Mouse (Mus musculus) layer of hippocampus, postnatal 25 days (tissue): ENCODE measurements at regions not wholly inside any gene's neighbourhood (a gene's known extent, or its start where the extent isn't known, plus 50 kb on each side); places are given as distances from the start of the nearest gene placed in this dataset.
"Not testable (repeated sequence)": the region's sequence is repeated elsewhere in the genome, so short reads cannot be mapped to it uniquely, and the experiment has no call there.

Experiments
- DNase-seq, 2 experiments: peaks; one replicate each; pipeline ENCODE4 v3.0.0; 2022; ENCODE audit warnings: mixed read lengths in 2 of 2, low spot score in 1 of 2; ENCODE audit errors: extremely low spot score in 1 of 2

DNA sequence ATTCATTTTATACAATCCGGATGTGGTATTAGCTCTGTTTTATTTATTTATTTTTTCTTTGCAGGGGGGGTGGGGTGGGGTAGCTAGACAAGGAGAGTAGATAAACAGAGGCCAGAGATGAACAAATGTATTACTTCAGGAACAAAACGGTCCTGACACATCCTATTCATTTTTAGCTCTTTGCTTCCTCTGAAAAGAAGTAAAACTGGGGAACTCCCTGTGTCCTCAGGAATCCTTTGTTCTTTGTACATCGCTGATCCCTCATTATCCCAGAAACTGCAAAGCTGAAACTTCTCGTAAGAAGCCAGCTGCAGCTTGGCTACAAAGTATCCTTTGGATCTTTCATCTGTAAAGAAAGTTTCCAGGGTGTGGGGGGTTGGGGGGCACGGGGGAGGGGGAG lies 103.6 kb upstream of the Pfn2 start:
- DNase-seq = no peak

DNA sequence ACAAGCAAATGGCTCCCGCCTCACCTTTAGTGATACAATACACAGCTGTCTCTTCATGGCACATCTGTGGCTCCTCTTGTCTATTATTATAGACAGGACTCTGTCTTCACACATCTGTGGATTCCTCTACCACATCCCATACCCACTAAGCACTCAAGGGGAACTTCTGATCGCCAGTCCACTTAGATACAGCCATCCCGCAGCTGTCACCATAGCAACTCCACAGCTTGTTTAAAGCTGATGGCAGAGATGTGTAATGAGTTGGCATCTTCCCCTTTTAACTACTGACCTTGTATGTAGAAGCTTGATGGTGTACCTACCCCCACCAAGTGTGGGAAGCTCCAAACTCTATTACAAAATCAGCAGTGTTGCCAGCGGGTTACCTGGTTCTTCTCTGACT lies 109.5 kb upstream of the Pfn2 start:
- DNase-seq = no peak

DNA sequence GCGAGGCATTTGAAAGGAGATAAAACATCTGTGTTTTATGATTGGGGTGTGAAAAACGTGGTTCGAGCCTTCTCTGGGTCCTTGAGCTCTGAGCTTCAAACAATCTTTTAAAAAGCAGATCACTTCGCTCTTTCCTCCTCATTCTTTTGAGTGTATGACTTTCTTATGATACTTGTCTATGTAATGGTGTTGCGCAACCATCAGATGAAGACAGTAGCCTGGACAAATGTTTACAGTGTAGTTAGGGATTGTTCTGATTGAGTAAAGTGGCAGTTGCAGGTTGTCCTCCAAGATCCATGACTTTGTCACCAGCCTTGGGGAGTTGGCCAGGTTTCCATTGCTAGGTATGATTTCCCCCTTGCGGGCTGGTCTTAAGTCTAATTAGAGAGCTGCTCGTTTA lies 116.1 kb upstream of the Pfn2 start:
- no peak for DNase-seq

DNA sequence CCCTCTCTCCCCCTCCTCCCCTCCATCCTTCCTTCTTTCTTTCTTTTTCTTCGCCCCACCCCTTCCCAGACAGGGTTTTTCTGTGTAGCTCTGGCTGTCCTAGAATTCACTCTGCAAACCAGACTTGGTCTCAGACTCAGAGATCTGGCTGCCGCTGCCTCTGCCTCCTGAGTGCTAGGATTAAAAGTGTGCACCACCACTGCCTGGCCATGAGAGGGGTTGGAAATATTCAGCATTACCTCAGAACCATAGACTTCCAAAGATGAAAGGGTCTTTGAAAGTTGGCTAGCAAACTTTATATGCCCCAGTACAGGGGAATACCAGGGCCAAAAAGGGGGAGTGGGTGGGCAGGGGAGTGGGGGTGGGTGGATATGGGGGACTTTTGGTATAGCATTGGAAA lies 122.7 kb upstream of the Pfn2 start:
- DNase-seq = not testable (repeated sequence)

DNA sequence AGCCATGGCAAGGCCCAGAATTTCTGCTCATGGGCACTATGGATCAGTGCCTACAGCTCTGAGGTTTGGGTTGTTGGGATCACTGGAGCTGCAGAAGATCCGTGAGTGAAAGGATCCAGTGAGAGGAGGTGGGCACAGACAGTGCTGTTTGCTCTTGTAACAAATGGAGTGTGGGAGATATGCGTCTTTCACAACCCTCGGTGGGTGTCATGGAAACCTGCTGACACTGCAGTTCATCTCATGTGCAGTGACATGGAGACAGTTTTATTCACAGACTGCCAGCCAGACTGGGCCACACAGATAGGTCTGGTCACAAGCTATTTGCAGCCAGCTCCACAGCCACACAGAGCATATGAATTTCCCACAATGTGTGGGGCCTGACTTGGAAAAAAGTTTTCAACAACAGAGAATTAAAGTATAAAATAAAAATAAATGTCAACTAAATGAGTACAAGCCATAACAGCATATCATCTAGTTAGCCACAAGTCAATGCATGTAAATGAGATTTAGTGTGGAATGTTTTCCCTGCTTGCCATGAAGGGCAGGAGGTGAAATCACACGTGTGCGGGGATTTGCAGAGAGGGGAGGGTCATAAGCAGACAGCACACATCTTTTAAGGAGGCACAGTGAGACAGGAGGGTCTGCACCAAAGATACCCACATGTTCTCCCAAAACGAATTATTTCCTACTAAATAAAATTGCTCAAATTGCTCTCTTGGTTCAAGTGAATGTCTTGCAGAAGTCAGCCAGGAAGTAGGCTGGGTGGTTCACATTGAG lies 124.8 kb upstream of the Pfn2 start:
- no peak for DNase-seq

DNA sequence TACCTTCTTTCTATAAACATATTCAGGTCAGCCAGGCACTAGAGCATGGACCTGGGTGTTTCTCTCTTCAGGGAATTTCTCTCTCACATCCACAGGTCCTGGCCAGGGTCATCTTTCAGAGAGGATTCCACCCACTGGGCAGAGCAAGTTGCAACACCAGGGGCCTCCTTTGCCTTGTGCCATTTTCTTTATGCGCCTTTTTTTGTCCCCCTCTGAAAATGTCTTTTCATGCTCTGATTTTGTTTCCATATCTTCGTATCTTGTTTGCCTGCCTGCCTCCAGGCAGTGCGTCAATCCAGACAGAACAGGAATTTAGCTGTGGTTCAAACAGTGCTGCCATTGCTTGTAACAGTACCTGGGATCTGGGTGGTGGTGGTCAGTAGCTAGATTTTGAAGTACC lies 125.7 kb upstream of the Pfn2 start:
- DNase-seq = no peak

DNA sequence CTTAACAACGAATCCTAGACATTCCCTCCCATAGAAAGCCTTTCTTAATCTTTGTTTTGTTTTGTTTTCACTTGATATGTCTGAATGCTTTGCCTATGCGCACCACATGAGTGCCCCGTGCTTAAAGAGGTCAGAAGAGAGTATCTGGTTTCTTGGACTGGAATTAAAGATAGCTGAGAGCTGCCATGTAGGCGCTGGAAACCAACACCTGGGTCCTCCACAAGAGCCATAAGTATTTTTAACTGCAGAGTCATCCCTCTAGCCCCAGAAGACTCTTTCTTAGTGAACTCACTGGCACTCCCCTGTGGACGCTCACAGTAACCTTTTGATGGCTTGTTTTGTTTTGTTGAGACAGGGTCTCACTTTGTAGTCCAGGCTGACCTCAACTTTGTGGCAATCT lies 127.5 kb upstream of the Pfn2 start:
- no peak for DNase-seq

DNA sequence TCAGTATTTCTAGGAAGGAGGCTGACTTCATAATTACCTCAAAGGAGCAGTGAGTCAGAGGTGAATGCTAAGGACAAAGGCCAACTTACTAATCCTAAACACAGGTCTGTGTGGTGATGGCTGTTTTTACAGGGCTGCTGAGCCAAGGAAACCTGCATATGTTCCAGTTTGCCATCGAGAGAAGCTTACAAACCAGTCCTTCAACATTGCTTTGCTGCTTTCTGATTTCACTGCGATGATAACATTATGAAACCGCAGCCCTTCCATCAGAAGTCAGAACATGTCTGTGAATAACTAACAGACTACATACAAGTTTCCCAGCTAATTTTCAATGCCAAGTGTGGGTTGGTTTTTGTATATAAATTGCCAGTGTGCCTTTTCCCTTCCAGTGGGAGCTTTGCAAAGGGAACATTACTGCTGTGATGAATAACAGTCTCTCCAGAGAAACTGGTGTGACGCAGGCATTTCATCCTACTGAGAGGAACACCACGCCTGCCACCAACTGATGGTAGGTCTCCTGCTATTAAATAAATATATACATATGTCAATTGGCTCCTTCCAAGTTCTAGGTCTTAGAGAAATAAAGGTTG lies 128.9 kb upstream of the Pfn2 start:
- DNase-seq = no peak

DNA sequence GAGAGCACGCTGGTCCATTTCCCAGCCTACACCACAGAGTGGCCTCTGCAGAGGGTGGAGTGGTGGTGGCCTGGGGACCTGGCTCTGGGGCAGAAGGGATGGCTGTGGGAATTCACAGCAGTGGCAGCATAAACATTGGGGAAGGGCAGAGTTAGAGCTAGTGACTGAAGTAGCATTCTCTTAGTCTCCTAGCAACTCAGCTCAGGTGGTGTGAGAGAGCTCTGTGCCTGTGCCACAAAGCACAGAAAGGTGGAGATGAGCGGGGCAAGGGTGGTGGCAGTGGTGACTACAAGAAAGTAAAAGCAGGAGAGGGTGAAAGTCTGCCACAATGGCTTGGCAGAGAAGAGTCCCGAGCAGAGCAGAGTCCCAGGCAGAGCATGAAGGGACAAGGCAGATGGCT lies 140.3 kb upstream of the Pfn2 start:
- no peak for DNase-seq

DNA sequence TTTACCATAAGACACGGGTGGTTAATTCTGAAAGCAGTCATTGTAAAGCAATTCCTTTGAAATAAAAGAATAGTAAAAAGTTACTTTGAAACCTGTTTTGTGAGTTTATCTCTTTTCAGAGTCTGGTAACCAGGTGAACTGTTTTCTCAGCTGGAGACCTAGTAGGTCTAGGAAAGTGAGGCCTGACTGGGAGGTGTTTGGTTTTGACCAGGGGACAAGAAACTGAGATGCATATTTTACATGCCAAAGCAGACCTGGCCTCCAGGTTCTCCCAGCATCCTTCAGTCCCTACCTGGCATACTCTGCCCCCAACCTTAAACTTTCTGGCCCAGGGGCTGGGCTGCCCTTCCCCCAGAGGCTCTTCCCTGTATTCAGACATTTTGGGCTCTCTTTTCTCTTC lies 142.9 kb upstream of the Pfn2 start:
- no peak for DNase-seq

DNA sequence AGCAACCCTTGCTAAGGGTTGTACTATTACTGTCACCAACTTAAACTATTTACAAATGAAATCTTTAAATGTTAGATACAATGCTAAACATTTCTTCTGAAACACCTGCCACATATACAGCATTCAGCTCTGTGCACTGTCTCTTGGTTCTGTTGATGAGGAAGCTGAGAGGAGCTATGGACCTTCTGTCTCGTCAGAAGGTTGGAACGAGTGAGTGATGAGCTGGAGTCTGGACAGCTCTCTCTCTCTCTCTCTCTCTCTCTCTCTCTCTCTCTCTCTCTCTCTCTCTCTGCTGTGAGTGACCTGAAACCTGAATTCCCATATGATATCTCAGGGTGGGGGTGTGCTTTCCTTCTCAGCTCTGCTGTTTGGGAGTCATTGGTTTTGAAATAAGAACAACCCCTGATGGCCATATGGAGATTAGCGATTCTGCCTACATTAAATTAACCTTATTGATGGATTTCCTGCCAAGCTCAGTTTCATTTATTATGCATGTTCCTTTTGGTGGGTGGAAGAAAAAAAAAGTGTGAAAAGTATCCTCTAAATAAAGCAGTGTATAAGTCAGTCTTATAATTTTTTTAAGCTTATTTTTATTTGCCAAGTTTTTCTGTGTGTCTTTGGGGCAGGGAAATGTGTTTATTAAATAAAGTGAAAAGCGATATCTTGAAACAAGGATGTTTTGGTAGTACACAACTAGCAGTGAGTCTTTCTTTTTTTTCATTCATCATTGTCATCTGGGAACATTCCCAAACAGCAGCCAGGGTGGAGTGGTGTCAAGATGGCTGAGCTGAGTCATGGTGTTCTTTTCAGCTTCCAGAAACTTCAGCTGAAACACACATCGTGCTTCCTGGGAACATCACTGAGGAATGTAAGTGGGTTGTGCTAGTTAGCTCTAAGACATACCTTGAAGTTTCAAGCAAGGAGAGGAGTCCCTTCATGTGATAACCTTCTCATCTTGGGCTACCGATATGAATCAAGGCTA lies 150.5 kb upstream of the Pfn2 start:
- DNase-seq = no peak

DNA sequence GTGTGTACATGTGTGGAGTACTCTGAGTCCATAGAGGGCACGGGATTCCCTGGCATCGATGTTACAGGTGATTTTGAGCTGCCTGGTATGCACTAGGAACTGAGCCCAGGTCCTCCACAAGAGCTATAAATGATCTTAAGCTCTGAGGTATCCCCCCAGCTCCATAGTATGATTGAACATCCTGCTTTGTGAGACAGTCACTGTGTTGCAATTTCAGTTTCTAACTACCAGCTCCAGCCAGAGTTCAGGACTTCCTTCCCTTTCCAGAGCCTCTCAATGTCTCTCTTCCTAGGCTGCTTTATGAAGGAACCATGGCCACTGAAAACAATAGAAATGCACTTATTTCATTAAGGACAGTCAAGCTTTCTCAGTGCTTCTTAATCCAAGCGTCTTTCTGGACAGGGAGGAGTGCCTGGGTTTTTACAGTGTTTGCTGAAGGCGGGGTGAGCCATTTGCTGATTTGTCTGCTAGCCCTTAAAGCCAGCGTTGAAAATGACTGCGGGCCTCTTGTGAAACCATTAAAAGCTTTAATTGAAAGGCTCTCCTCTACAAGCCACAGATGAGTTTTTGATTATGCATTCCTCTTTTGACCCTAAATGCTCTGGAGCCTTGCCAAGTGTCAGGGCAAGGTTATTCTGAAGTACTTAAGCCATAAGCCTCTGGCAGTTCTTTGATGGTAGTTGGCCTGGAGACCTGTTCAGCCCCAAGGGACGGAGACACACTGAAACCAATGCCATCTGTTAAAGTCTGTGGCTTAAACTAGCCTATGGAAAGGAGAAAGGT lies 155.1 kb upstream of the Pfn2 start:
- DNase-seq = no peak

DNA sequence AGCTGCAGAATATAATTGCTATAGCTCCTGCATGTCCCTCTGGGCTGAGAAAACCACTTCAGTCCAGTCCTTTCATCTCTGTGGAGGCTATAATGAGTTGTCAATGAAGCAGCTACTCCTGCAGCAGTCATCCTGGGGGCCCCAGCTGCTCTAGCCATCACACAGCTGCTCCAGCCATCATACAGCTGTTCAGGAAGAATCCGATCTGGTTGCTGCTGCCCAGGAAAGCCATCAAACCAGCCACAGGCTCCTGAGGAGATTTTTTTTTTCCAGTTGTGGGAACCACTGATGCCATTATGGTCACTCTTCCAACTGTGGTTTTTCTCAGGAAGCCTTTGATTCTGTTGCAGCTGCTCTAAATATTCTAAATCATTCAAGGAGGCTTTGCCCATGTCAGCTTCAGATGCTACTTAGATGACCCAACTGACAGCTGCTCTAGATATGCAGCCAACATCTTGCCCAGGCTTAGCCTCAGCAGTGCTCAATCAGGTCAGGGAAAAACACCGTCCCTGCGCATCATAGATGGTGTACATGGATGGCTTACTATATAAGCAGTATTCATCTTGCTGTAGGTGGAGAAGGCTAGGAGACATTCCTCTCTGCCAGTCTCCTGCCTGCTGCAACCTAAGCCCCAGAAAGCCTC lies 177.0 kb upstream of the Pfn2 start:
- no peak for DNase-seq

DNA sequence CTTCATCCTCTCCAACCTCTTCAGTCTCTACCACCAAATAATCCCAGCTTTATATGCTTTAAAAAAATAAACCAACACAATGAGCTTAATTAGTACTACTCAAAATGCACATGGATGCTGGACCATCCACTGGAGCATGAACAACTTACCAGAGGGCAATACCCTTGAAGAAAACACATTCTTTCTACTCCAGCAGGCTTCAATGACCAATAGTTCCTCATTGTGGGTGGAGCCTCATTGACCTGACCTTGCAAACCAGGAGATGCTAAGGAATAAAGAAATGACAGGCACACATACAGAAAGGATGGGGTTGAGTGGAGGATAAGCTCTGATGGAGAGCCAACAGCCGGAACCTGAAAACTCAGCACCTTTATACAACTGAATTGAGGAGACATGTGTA lies 201.7 kb upstream of the Pfn2 start:
- no peak for DNase-seq

DNA sequence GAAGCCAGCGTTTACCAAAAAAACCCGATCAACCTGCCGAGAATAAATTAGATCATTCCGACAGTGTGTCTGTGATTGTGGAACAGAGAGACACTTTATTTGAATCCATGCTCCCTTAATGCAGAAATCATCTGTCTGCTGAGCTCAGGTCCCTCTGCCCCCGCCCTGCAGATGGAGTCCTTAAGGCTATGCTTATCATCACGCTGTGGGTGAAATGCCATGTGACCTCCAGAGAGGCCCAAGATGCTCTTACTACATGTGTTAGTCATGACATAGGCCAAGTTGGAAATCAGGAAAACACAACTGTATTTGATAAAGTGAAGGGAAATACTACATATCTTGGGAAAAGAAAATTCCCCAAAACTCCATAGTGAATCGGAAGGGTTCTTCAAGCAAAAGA lies 206.8 kb upstream of the Pfn2 start:
- DNase-seq = no peak

DNA sequence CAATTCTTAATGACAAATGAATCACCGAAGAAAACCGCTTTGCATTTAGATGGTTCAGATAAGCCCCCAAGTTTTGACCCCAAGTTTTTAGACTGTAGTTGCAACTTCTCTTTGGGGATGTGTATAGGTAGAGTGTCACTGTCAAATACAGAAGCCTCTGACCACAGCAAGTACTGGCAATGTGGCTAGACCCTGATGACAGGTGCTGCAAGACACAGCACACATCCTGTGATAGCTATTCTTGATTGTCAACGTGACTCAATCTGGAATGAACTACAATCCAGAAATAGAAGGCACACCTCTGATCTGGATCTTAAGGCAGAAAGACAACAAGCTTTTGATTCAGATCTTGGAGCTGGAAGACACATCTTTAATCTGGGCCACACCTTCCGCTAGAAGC lies 207.3 kb upstream of the Pfn2 start:
- DNase-seq = no peak

DNA sequence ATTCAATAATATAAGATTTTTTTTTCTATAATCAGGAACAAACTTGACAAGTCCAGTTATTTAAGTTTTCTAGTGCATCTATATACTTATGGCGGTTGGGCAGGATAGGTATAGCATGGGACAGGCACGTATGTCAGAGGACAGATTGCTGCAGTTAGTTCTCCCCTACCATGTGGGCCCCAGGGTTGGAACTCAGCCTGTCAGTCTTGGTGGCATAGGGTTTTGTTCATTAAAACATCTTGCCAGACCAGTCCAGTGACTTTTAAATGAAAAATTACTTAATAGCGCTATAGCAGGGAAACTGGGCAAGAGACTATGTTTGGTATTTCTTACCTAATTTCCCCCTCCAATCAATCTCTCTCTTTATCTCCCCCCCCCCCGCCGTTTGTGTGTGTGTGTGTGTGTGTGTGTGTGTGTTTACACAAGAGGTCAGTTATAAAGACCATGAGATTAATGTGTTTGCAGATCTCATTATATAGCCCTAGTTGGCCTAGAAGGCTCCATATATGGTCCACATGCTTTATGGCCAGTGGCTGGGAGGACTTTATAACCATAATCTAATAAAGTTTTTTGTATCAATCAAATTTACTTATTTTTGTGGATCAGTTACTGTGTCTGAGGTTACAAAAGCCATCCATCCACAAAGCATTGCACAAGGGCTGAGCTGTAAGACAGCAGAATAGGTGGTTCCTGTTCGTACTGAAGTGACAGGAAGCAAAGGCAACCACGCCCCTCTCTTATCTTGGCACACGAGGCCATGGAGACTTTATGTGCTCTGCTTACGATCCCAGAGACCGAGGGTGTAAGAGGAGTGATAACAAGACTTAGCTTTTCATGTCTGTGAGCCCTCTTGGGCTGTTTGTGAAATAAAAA lies 208.5 kb upstream of the Pfn2 start:
- no peak for DNase-seq

DNA sequence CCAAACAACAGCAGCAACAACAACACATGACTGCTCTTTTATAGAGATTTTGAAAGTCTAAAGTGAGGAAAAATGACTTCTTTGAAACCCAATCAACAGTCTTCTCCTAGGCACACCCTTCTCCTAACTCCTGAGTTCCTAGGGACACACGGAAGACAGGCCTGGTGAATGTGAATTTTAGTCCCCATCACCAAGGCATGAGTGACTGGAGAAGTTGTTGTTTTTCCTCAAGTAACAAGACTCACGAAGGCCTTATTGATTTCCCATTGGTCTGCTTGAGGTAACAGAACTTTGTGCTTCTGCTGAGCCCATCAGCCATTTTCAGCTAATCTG lies 209.2 kb upstream of the Pfn2 start:
- no peak for DNase-seq

DNA sequence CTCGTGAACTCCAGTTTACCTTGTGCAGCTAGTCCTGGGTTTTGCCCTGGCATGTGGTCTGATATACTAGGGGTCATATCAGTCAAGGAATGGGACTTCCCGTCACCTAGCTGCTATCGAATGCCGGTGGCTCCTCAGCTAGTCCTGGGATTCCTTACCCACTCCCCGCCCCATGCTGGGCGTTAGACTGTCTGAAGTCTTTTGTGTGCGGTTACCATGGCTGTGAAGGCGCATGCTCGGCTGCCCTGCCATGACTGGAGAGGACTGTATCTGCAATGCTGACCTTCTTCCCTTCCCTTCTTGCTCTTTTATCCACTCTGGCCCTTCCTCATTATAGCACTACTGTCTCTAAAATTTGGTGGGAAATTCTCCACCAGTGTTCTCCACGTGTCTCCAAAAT lies 210.3 kb upstream of the Pfn2 start:
- DNase-seq = no peak
